Mouse (Mus musculus) stomach, embryonic 14.5 days (tissue): ENCODE measurements around the gene Fcgr4. TPM values are rescaled to one million over a fixed set of nuclear protein-coding genes. Genes with fewer than 3 reads are reported as not detected.
"Not testable (repeated sequence)": the region's sequence is repeated elsewhere in the genome, so short reads cannot be mapped to it uniquely, and the experiment has no call there.

Source experiments
- ATAC-seq: fragments of 200-750 bp; cut with Nextera tagmentation; 2 replicates; pipeline ENCODE4 v1.8.0; 2017; ENCODE audit warnings: low read depth, moderate TSS enrichment; ENCODE audit not compliant: insufficient number of reproducible peaks, insufficient read depth, low FRiP score
- H3K27ac ChIP-seq: fragments of 300-500 bp; sonication (generic); 2 replicates; pipeline ENCODE4 v1.5.1; 2014; ENCODE audit warnings: mild to moderate bottlenecking, low read length, moderate library complexity, mixed read lengths
- H3K27me3 ChIP-seq: fragments of 300-500 bp; sonication (generic); 2 replicates; pipeline ENCODE4 v1.6.1; 2014; ENCODE audit warnings: low read length, control low read depth, mixed read lengths; ENCODE audit not compliant: control insufficient read depth, insufficient read depth
- H3K36me3 ChIP-seq: fragments of 300-500 bp; sonication (generic); 2 replicates; pipeline ENCODE4 v1.6.1; 2014; ENCODE audit warnings: mild to moderate bottlenecking, control low read depth, low read length, moderate library complexity, mixed read lengths; ENCODE audit not compliant: control insufficient read depth, insufficient read depth
- H3K4me1 ChIP-seq: fragments of 300-500 bp; sonication (generic); 2 replicates; pipeline ENCODE4 v1.6.1; 2014; ENCODE audit warnings: low read length, control low read depth, mixed read lengths; ENCODE audit not compliant: control insufficient read depth, insufficient read depth
- H3K4me2 ChIP-seq: fragments of 300-500 bp; sonication (generic); replicated peaks from 2 replicates; pipeline ENCODE4 v1.6.1; 2014; ENCODE audit warnings: low read depth, low read length, control low read depth
- H3K4me3 ChIP-seq: fragments of 300-500 bp; sonication (generic); 2 replicates; pipeline ENCODE4 v1.5.1; 2014; ENCODE audit warnings: low read depth, low read length, control low read depth
- H3K9ac ChIP-seq: fragments of 300-500 bp; sonication (generic); replicated peaks from 2 replicates; pipeline ENCODE4 v1.6.1; 2014; ENCODE audit warnings: low read depth, mild to moderate bottlenecking, control low read depth, low read length, moderate library complexity, mixed read lengths
- H3K9me3 ChIP-seq: fragments of 300-500 bp; sonication (generic); 2 replicates; pipeline ENCODE4 v1.6.1; 2016; ENCODE audit warnings: low read depth, low read length, control low read depth; ENCODE audit not compliant: control insufficient read depth
- WGBS: fragments of 180-500 bp; shearing (Covaris S2); extraction: QIAGEN DNeasy Blood & Tissue Kit; methylation state at CpG from one replicate; pipeline ENCODE4 v1.1.7; 2014; 5-methylcytosine and 5-hydroxymethylcytosine counted together
- microRNA-seq: library from miRNA; unstranded; fragments of <30 nt; microRNA quantifications from one replicate; pipeline ENCODE4, GENCODE M21; 2016
- polyA plus RNA-seq: library from polyadenylated mRNA; unstranded; fragments of >200 nt; fragmentation: Nextera tagmentation; extraction: Ambion mirVana; gene quantifications from 2 replicates; pipeline ENCODE4 v1.2.1, GENCODE M21; 2014

The Fcgr4 gene
- polyA plus RNA-seq, 1 experiment from 2014 or later: 0.91 TPM

- not testable (repeated sequence) for H3K9me3 ChIP-seq, H3K4me2 ChIP-seq, H3K4me3 ChIP-seq, H3K36me3 ChIP-seq, H3K27me3 ChIP-seq, H3K9ac ChIP-seq, H3K27ac ChIP-seq, H3K4me1 ChIP-seq
- 29% methylated on average over 4 of the region's 10 CpGs for WGBS
- peak; percentile 16; the same call in 1 of the 2 replicates for ATAC-seq
These were observed 55.6 kb downstream of the Fcgr4 start for GRCm38 (mm10) chr1:171074283-171074682.

- not testable (repeated sequence) for H3K9ac ChIP-seq, H3K27me3 ChIP-seq, H3K4me1 ChIP-seq, ATAC-seq, H3K36me3 ChIP-seq, H3K4me3 ChIP-seq, H3K27ac ChIP-seq, H3K9me3 ChIP-seq, H3K4me2 ChIP-seq
- WGBS: 42% methylated on average over 2 of the region's 5 CpGs
These were observed 57.5 kb downstream of the Fcgr4 start for GRCm38 (mm10) chr1:171076176-171076575.

GRCm38 (mm10) chr1:171077192-171077591 lies 58.5 kb downstream of the Fcgr4 start:
- H3K27ac ChIP-seq, H3K9me3 ChIP-seq, ATAC-seq, H3K27me3 ChIP-seq, H3K36me3 ChIP-seq, H3K4me1 ChIP-seq, H3K9ac ChIP-seq, H3K4me2 ChIP-seq, H3K4me3 ChIP-seq: not testable (repeated sequence)
- WGBS: 42% methylated on average over 5 of the region's 5 CpGs

- peak overlapping the region; percentile 30; the same call in 1 of the 2 replicates for H3K4me2 ChIP-seq
- WGBS: 5% methylated on average over 15 of the region's 27 CpGs
- H3K4me3 ChIP-seq, H3K4me1 ChIP-seq, H3K27me3 ChIP-seq, H3K27ac ChIP-seq, H3K9ac ChIP-seq, H3K9me3 ChIP-seq, H3K36me3 ChIP-seq: not testable (repeated sequence)
- 0 out of 2 replicates have a peak, but pooled peaks have one; percentile 4 for ATAC-seq
These were observed 59.2 kb downstream of the Fcgr4 start for GRCm38 (mm10) chr1:171077955-171078354.

- not testable (repeated sequence) for H3K9me3 ChIP-seq, H3K4me1 ChIP-seq, H3K27me3 ChIP-seq, H3K27ac ChIP-seq, ATAC-seq, H3K36me3 ChIP-seq, H3K9ac ChIP-seq
- 0 out of 2 replicates have a peak overlapping the region, but pooled peaks have one; percentile 6 for H3K4me3 ChIP-seq
- WGBS: 18% methylated on average over 12 of the region's 12 CpGs
- 0 out of 2 replicates have a peak overlapping the region, but pooled peaks have one; percentile 5 for H3K4me2 ChIP-seq
These were observed 59.7 kb downstream of the Fcgr4 start for GRCm38 (mm10) chr1:171078419-171078818.

- not testable (repeated sequence) for H3K4me3 ChIP-seq, H3K27ac ChIP-seq, H3K27me3 ChIP-seq, H3K4me2 ChIP-seq, H3K4me1 ChIP-seq, H3K36me3 ChIP-seq, H3K9me3 ChIP-seq, H3K9ac ChIP-seq
- 0% methylated on average over 1 of the region's 35 CpGs for WGBS
- ATAC-seq: peak; percentile 46
These were observed 60.6 kb downstream of the Fcgr4 start for GRCm38 (mm10) chr1:171079345-171079744.

Small RNA genes within 50 kb of the gene (microRNA-seq; reads per million reads assigned to microRNA genes)
- not detected for gene Gm27552
- gene Mir6546: 2.1 reads per million

Other genes starting within 250 kb of the Fcgr4 start
- 10.8 and 11.8 TPM in 2 replicates for gene Atf6, start 151.1 kb upstream of the Fcgr4 start, polyA plus RNA-seq
- 0.45 and 1.5 TPM in 2 replicates for gene Gm26620, start 133.9 kb upstream of the Fcgr4 start, polyA plus RNA-seq
- gene Dusp12, start 133.4 kb upstream of the Fcgr4 start, polyA plus RNA-seq: 38.9 and 40.5 TPM in 2 replicates
- not detected in 2 replicates for gene Fcrlb, start 106.0 kb upstream of the Fcgr4 start, polyA plus RNA-seq
- gene Fcrla, start 91.3 kb upstream of the Fcgr4 start, polyA plus RNA-seq: 0.18 TPM in 1 of 2 replicates, not detected in the other
- gene Fcgr2b, start 42.4 kb upstream of the Fcgr4 start, polyA plus RNA-seq: 1.4 and 1.7 TPM in 2 replicates
- gene Fcgr3, start 46.0 kb downstream of the Fcgr4 start, polyA plus RNA-seq: 11.1 and 14.8 TPM in 2 replicates
- 2.6 and 2.8 TPM in 2 replicates for gene Cfap126, start 95.0 kb downstream of the Fcgr4 start, polyA plus RNA-seq
- 297 and 311 TPM in 2 replicates for gene Sdhc, start 131.7 kb downstream of the Fcgr4 start, polyA plus RNA-seq
- gene Mpz, start 131.8 kb downstream of the Fcgr4 start, polyA plus RNA-seq: 1.9 and 2.0 TPM in 2 replicates
- gene Pcp4l1, start 177.3 kb downstream of the Fcgr4 start, polyA plus RNA-seq: 35.6 and 39.6 TPM in 2 replicates
- gene Nr1i3, start 195.1 kb downstream of the Fcgr4 start, polyA plus RNA-seq: 0.17 and 0.30 TPM in 2 replicates
- gene Tomm40l, start 203.6 kb downstream of the Fcgr4 start, polyA plus RNA-seq: 25.0 and 28.2 TPM in 2 replicates
- gene Apoa2, start 206.1 kb downstream of the Fcgr4 start, polyA plus RNA-seq: 3.9 and 7.3 TPM in 2 replicates
- 52.5 and 58.4 TPM in 2 replicates for gene Fcer1g, start 215.4 kb downstream of the Fcgr4 start, polyA plus RNA-seq
- 5.3 and 6.3 TPM in 2 replicates for gene Adamts4, start 231.5 kb downstream of the Fcgr4 start, polyA plus RNA-seq
- 219 and 234 TPM in 2 replicates for gene Ndufs2, start 232.5 kb downstream of the Fcgr4 start, polyA plus RNA-seq